In the genomic region with DNA sequence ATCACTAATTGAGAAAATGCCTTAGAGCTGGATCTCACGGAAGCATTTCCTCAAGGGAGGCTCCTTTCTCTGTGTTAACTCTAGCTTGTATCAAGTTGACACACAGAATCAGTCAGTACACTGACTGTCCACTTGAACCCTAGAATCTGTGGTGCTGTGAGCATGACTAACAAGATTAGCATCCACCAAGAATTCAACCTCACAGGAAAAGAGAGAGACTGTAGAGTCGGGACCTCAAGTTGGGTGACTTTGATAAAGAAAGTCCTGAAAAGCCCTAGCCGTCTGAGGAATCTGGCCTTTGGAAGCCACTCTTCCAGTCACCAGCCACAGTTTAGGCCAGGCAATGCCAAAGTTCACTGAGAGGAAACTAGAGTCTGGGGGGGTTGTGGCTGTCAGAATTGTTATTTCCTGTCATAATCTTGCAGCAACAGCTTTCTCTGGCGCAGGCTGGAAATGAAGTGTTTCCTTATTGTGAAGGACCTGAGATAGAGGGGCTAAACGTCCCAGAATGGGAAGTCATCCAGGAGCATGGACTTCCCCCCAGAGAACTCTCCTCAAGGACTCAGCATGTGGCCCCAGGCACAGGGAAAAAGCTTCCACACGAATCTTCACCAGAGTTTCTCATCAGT, we compare ENCODE assay signal across 11 mouse cellular contexts.
A peak's percentile ranks its signal among the peaks of the same experiment; 100 is the strongest.
DNase-seq lines count a peak whose midpoint lies in the region; ATAC-seq lines count a peak whose summit lies in the region.
"Had no signal": no experiment of that assay in that cellular context is flagged by ENCODE, and none has a peak within 500 bp of the region (broad histone marks: within the 10 kb centered on the region; RNA-seq: fewer than 3 reads in every experiment).

No protein-coding gene starts in this region.

- peak; percentile 39; the same call in 1 of the 2 replicates for ATAC-seq in intestine, embryonic 15.5 days
- ATAC-seq: midbrain, embryonic 16.5 days had no signal

- H3K27ac ChIP-seq in intestine, embryonic 15.5 days = peak overlapping the region; percentile 27; the same call in 1 of the 2 replicates
- no peak overlapping the region for H3K27ac ChIP-seq in forebrain, embryonic 10.5 days

- no peak overlapping the region for H3K4me2 ChIP-seq in intestine, embryonic 15.5 days (replicated peaks)

- H3K9me3 ChIP-seq in intestine, embryonic 15.5 days = no peaks in the 10 kb centered on the region
- no peaks in the 10 kb centered on the region for H3K9me3 ChIP-seq in forebrain, embryonic 10.5 days

- H3K36me3 ChIP-seq in intestine, embryonic 15.5 days = no peaks in the 10 kb centered on the region
- no peaks in the 10 kb centered on the region for H3K36me3 ChIP-seq in forebrain, embryonic 10.5 days (replicated peaks)

- peaks cover 15% of the 10 kb centered on the region; the same call in 1 of the 2 replicates for H3K4me1 ChIP-seq in intestine, embryonic 15.5 days (replicated peaks)
- H3K4me1 ChIP-seq in forebrain, embryonic 10.5 days = peaks cover 15% of the 10 kb centered on the region

- no peak overlapping the region for H3K4me3 ChIP-seq in intestine, embryonic 15.5 days (replicated peaks)
- H3K4me3 ChIP-seq in forebrain, embryonic 10.5 days = no peak overlapping the region

- H3K27me3 ChIP-seq in intestine, embryonic 15.5 days (replicated peaks) = no peaks in the 10 kb centered on the region
- peaks cover 49% of the 10 kb centered on the region for H3K27me3 ChIP-seq in forebrain, embryonic 10.5 days (ENCODE audit: poor library complexity, severe bottlenecking)

- WGBS in intestine, embryonic 15.5 days = 31% methylated on average over 6 of the region's 6 CpGs
- 64% methylated on average over 6 of the region's 6 CpGs for WGBS in forebrain, embryonic 10.5 days

- H3K9ac ChIP-seq in intestine, embryonic 15.5 days = no peak overlapping the region

- peak; percentile 65 for DNase-seq in adrenal gland, postnatal 14 days
- no peak for DNase-seq in adrenal gland, postnatal 25 days
- peak; percentile 90 for DNase-seq in adipocyte (ENCODE audit: low spot score)
- DNase-seq in lung, postnatal 10 days = peak; percentile 85
- DNase-seq in ovary, postnatal 36 days (ENCODE audit: low spot score) = no peak
- DNase-seq in frontal cortex, postnatal 14 days (ENCODE audit: low spot score in 2 of 2) = no peak
- DNase-seq in forebrain, embryonic 10.5 days (ENCODE audit: extremely low spot score, low spot score) = no peak
- DNase-seq: adrenal gland, adult 8-10 months; embryo, embryonic 11 days had no signal

Comparison
In these comparisons a context has a peak if more than half of its experiments do, and no peak if none do; other contexts are left out.
1. DNase-seq: peak in adrenal gland, postnatal 14 days (single experiment), adipocyte (single experiment) and lung, postnatal 10 days (single experiment); none in adrenal gland, postnatal 25 days (single experiment), ovary, postnatal 36 days (single experiment), frontal cortex, postnatal 14 days (0 of 2) and forebrain, embryonic 10.5 days (single experiment).